Mouse (Mus musculus): Measurements from ENCODE around the gene Ccdc71. TPM values are rescaled to one million over a fixed set of nuclear protein-coding genes. Genes with fewer than 3 reads are reported as not detected.

Ccdc71 gene
- total RNA-seq (2021) (10 to 100 TPM; 22.5 to 26.6 TPM), polyA plus RNA-seq (2012; rRNA removed) (14.7 and 16.7 TPM in 2 replicates)
- long read RNA-seq, transcript Ccdc71-201 (2 exons, 3,092 nt): major isoform, 6 of 8 reads
- long read RNA-seq, partial matches to known transcripts: 0 of 8 reads
- long read RNA-seq, other reads (novel, unspliced or antisense): 1 of 8 reads

DNA sequence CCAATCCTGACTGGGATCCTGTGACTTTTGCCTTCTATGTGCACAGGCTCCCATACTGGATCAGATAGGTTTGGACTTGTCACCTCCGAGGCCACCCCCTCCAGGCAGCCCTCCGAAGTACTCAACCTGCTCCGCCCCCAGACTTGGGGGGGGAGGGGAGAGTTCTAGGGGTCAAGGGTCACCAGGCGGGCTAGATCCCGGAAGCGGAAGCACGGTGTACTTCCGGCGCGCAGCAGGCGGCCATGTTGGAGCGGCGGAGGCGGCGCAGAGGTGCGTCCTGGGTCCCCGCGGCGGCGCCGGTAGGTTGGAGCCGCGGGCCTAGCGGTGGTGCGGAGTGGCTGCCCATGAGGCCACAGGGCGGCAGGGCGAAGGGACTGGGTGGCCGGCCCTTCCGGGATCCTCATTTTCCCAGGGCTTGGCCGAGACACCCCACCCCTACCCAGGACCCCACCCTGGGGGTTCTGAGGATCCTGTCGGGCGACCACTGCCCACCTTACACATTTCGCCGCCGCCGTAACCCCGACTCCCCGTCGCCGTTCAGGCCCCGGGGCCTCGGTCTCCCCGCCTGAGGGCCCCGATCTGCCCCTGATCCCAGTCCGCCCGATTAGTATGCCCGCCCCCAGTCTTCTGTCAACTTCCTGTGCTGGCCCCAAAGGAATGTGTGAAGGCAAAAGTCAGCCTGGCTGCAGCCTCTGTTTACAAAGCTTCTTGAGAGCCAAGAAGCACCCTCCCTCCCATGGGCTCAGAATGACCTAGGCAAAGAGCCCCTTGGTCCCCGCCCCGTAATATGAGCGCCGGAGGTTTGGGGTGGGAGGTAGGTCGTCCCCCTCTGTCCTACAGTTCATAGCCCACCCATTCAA lies at the start of gene Ccdc71:
Gene Ccdc71, plus strand, starts transcription at position 209 of the 860 bp plus-strand sequence.
- Histone ChIP-seq H3K79me2 (replicated peaks; ENCODE audit: control insufficient read depth, insufficient read depth, low read length) (peaks cover 2% of the 10 kb centered on the region), H3K4me1 (ENCODE audit: control insufficient read depth, insufficient read depth, low read length) (peaks cover 13% of the 10 kb centered on the region), H3K27ac (peak within 1 kb of the TSS; percentile 97), H3K36me3 (ENCODE audit: control insufficient read depth, insufficient read depth, low read length) (no peaks in the 10 kb centered on the region), H3K4me3 (peak within 1 kb of the TSS; percentile 97), H3K27me3 (ENCODE audit: control insufficient read depth, insufficient read depth, low read length) (no peaks in the 10 kb centered on the region), H3K9ac (ENCODE audit: low read depth, low read length) (peak within 1 kb of the TSS; percentile 96)
- WGBS: under 1% methylated on average over 52 of the region's 52 CpGs
- intact Hi-C loops (cut with DNase I): loop anchor here (2.0 kb wide), 1 partner anchor 18 kb away; the partner anchor contains the start of gene Lamb2
- TF ChIP-seq CTCF (IDR thresholded peaks at IDR 0.05) (no peak), EP300 (IDR thresholded peaks at IDR 0.05; ENCODE audit: insufficient read depth, low read depth, low read length) (0 out of 2 replicates have a peak, but pooled peaks have one; percentile 23), POLR2A (IDR thresholded peaks at IDR 0.05; ENCODE audit: insufficient read depth, low read depth, low read length) (peak; percentile 44)
- DNase-seq: peak; percentile 88 to 91

DNA sequence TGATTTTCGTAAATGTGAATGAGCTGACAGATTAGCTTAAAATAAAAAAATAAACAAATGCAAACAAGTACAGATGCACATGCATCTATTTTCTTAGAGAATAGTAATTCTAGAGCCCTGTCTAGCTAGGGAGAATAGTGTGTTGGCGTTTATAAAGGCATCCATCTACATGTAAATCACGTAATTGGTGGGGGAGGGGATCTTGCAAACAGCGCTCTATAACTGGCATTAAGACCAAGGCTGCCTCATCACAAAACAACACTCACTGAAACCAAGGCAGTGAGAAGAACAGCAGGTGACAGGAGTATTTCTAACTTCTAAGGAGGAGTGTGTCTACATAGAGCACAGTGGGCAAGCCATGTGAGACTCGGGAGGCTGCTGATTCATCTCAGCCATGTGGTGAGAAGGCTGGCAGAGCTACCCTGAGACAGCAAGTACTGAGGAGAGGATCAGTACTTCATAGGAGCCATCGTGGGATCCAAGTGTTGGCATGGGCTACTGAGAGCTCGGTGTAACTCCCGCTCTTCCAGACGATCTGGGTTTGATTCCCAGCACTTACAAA lies 48.9 kb upstream of the Ccdc71 start:
- no peak overlapping the region for H3K27ac ChIP-seq
- no peak for TF ChIP-seq CTCF (IDR thresholded peaks at IDR 0.05)
- H3K27me3 ChIP-seq (ENCODE audit: control insufficient read depth, insufficient read depth, low read length): no peaks in the 10 kb centered on the region
- H3K4me3 ChIP-seq: no peak overlapping the region
- H3K9ac ChIP-seq (ENCODE audit: low read depth, low read length): no peak overlapping the region
- 84% methylated on average over 9 of the region's 9 CpGs for WGBS
- no peak for DNase-seq
- no peaks in the 10 kb centered on the region for H3K36me3 ChIP-seq (ENCODE audit: control insufficient read depth, insufficient read depth, low read length)
- intact Hi-C loops (cut with DNase I): no loop called here
- H3K4me1 ChIP-seq (ENCODE audit: control insufficient read depth, insufficient read depth, low read length): no peaks in the 10 kb centered on the region
- no peaks in the 10 kb centered on the region for H3K79me2 ChIP-seq (replicated peaks; ENCODE audit: control insufficient read depth, insufficient read depth, low read length)

DNA sequence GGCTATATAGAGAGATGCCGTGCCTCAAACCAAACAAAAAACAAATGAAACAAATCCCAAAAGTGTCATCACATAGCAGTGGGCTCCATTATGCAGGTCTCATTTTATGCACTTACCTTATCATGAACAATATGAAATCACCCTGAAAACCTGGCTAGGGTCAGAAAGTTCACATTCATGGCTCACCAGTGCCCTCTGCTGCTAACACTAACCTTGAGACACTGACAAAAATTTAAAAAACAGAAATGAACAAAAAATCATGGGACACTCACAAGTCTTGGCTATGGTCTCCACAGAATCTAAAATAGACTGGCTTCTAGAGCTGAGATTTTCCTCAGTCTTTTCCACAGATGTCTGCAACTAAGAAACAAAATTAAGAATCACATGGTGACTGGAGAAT lies 48.1 kb upstream of the Ccdc71 start:
- no peak for DNase-seq
- intact Hi-C loops (cut with DNase I): no loop called here
- no peaks in the 10 kb centered on the region for H3K4me1 ChIP-seq (ENCODE audit: control insufficient read depth, insufficient read depth, low read length)

GRCm38 (mm10) chr9:108428384-108428783 lies 31.9 kb upstream of the Ccdc71 start, which contains the start of gene Ccdc36:
Ccdc36 (minus strand) TSS chr9:108428484.
- Histone ChIP-seq H3K4me3 (no peak within 1 kb of the TSS), H3K27me3 (ENCODE audit: control insufficient read depth, insufficient read depth, low read length) (no peaks in the 10 kb centered on the region), H3K9ac (ENCODE audit: low read depth, low read length) (no peak within 1 kb of the TSS), H3K4me1 (ENCODE audit: control insufficient read depth, insufficient read depth, low read length) (no peaks in the 10 kb centered on the region), H3K79me2 (replicated peaks; ENCODE audit: control insufficient read depth, insufficient read depth, low read length) (no peaks in the 10 kb centered on the region), H3K36me3 (ENCODE audit: control insufficient read depth, insufficient read depth, low read length) (no peaks in the 10 kb centered on the region), H3K27ac (no peak within 1 kb of the TSS)
- no peak for DNase-seq
- TF ChIP-seq POLR2A (IDR thresholded peaks at IDR 0.05; ENCODE audit: insufficient read depth, low read depth, low read length) (no peak), CTCF (IDR thresholded peaks at IDR 0.05) (no peak)
- intact Hi-C loops (cut with DNase I): no loop called here

More for the DNA sequence above, 48.1 kb upstream of the Ccdc71 start:
- H3K9ac ChIP-seq (ENCODE audit: low read depth, low read length): no peak overlapping the region
- no peak overlapping the region for H3K27ac ChIP-seq
- 63% methylated on average over 1 of the region's 1 CpGs for WGBS
- H3K27me3 ChIP-seq (ENCODE audit: control insufficient read depth, insufficient read depth, low read length): no peaks in the 10 kb centered on the region
- H3K36me3 ChIP-seq (ENCODE audit: control insufficient read depth, insufficient read depth, low read length): no peaks in the 10 kb centered on the region
- TF ChIP-seq CTCF (IDR thresholded peaks at IDR 0.05) (peak; percentile 64), EP300 (IDR thresholded peaks at IDR 0.05; ENCODE audit: insufficient read depth, low read depth, low read length) (no peak), POLR2A (IDR thresholded peaks at IDR 0.05; ENCODE audit: insufficient read depth, low read depth, low read length) (no peak)
- no peak overlapping the region for H3K4me3 ChIP-seq
- H3K79me2 ChIP-seq (replicated peaks; ENCODE audit: control insufficient read depth, insufficient read depth, low read length): no peaks in the 10 kb centered on the region

DNA sequence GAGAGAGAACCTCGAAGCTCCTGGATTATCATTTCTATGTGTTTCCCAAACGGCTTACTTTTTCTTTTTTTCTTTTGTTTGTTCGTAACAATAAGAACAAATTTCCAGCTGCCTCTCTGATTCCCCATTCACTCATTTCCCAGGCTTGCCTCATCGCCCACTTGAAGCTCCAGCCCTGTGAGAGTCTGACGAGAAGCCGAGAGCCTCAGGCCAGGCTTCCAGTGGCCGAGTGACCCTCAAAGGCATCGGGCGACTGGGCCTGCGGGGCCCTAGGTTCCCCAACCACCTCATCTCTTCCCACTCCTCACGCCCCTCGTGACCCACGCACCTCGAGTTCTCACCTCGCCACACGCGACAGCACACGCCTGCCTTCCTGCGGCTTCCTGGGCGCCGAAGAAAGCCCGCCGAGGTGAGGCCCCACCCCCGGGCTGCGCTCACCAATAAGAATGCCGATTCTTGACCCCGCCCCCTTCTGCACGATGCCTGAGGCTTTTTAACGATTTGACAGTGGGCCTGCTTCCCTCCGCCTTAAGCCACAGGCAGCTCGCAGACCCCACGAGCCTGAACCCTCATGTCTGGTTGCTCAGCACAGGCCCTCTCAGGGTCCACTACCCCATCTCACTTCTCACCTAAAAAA lies 28.8 kb upstream of the Ccdc71 start:
- Histone ChIP-seq H3K36me3 (ENCODE audit: control insufficient read depth, insufficient read depth, low read length) (no peaks in the 10 kb centered on the region), H3K27ac (no peak overlapping the region), H3K4me3 (no peak overlapping the region), H3K4me1 (ENCODE audit: control insufficient read depth, insufficient read depth, low read length) (no peaks in the 10 kb centered on the region), H3K27me3 (ENCODE audit: control insufficient read depth, insufficient read depth, low read length) (no peaks in the 10 kb centered on the region), H3K9ac (ENCODE audit: low read depth, low read length) (no peak overlapping the region), H3K79me2 (replicated peaks; ENCODE audit: control insufficient read depth, insufficient read depth, low read length) (no peaks in the 10 kb centered on the region)
- no peak for DNase-seq
- TF ChIP-seq EP300 (IDR thresholded peaks at IDR 0.05; ENCODE audit: insufficient read depth, low read depth, low read length) (no peak), CTCF (IDR thresholded peaks at IDR 0.05) (no peak), POLR2A (IDR thresholded peaks at IDR 0.05; ENCODE audit: insufficient read depth, low read depth, low read length) (no peak)
- intact Hi-C loops (cut with DNase I): no loop called here
- WGBS: 47% methylated on average over 32 of the region's 32 CpGs
